Mouse (Mus musculus) C2C12 (cell line): ENCODE results near the gene Etl4.

Source experiments
- CTCF ChIP-seq: IDR thresholded peaks from one replicate; pipeline ENCODE4 v1.5.1; 2011; ENCODE audit not compliant: control insufficient read depth, insufficient read depth, insufficient read length
- MYOG ChIP-seq: IDR thresholded peaks from one replicate; pipeline ENCODE4 v1.6.1; 2011; ENCODE audit not compliant: control insufficient read depth, insufficient read length; ENCODE audit errors: extremely low read depth

DNA sequence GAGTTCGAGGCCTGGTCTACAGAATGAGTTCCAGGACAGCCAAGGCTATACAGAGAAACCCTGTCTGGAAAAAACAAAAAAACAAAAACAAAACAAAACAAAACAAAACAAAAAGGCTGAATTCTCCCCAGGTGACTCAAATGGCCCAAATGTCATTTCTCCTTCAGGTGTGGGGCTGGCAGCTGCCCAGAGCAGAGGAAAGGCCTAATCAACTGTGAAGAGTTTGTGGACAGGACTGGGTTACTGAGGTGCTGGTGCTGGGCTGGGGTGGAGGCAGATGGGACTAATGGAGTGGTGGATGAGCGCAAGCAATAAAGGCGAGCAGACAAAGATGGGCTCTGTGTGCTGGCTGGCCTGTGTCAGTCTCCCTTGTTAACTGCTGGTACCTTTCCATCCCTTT, 617.3 kb downstream of the Etl4 start:
- TF ChIP-seq CTCF = no peak
- TF ChIP-seq MYOG = no peak
